Mouse (Mus musculus) small intestine, adult 2 months (tissue): ENCODE measurements at regions not wholly inside any gene's neighbourhood (a gene's known extent, or its start where the extent isn't known, plus 50 kb on each side); places are given as distances from the start of the nearest gene placed in this dataset.

Experiments
- H3K27ac ChIP-seq: fragments of 200-500 bp; 2 replicates; pipeline ENCODE4 v1.5.1; 2012; ENCODE audit warnings: low read depth, low read length, control low read depth, inconsistent platforms; ENCODE audit not compliant: insufficient read depth
- H3K27me3 ChIP-seq: fragments of 200-500 bp; 2 replicates; pipeline ENCODE4 v1.6.1; 2012; ENCODE audit warnings: mild to moderate bottlenecking, moderate library complexity, low read length, inconsistent platforms; ENCODE audit not compliant: control insufficient read depth, insufficient read depth
- H3K36me3 ChIP-seq: fragments of 200-500 bp; 2 replicates; pipeline ENCODE4 v1.6.1; 2012; ENCODE audit warnings: mild to moderate bottlenecking, low read length, control low read depth, inconsistent platforms; ENCODE audit not compliant: control insufficient read depth, insufficient read depth
- H3K4me1 ChIP-seq: fragments of 200-500 bp; 2 replicates; pipeline ENCODE4 v1.6.1; 2012; ENCODE audit warnings: low read length, inconsistent platforms, mixed read lengths; ENCODE audit not compliant: control insufficient read depth, insufficient read depth, insufficient read length
- H3K4me3 ChIP-seq: fragments of 200-500 bp; 2 replicates; pipeline ENCODE4 v1.5.1; 2012; ENCODE audit warnings: low read depth, mild to moderate bottlenecking, control low read depth, inconsistent platforms, low read length, moderate library complexity
- CTCF ChIP-seq: fragments of 200-500 bp; IDR thresholded peaks from 2 replicates; pipeline ENCODE4 v1.5.1; 2012; ENCODE audit warnings: low read depth, mild to moderate bottlenecking, control low read depth, inconsistent platforms, low read length, moderate library complexity, mixed read lengths; ENCODE audit not compliant: insufficient replicate concordance, insufficient read length; ENCODE audit errors: extremely low read depth
- POLR2A ChIP-seq: fragments of 200-500 bp; IDR thresholded peaks from 2 replicates; pipeline ENCODE4 v1.6.1; 2012; ENCODE audit warnings: low read depth, mild to moderate bottlenecking, control low read depth, inconsistent platforms, low read length, moderate library complexity
- WGBS: fragments of 180-500 bp; shearing (Covaris S2); methylation state at CpG from one replicate; pipeline ENCODE4 v1.1.7; 2018; 5-methylcytosine and 5-hydroxymethylcytosine counted together

GRCm38 (mm10) chr11:31746488-31746887, 74.8 kb upstream of the Bod1 start:
- Histone ChIP-seq H3K4me1 (peaks cover 8% of the 10 kb centered on the region; the same call in 1 of the 2 replicates), H3K27me3 (no peaks in the 10 kb centered on the region), H3K4me3 (no peak overlapping the region), H3K36me3 (no peaks in the 10 kb centered on the region), H3K27ac (no peak overlapping the region)
- 34% methylated on average over 6 of the region's 6 CpGs for WGBS
- TF ChIP-seq CTCF (no peak), POLR2A (no peak)

GRCm38 (mm10) chr11:31746939-31747338, 75.3 kb upstream of the Bod1 start:
- WGBS = 51% methylated on average over 8 of the region's 8 CpGs

DNA sequence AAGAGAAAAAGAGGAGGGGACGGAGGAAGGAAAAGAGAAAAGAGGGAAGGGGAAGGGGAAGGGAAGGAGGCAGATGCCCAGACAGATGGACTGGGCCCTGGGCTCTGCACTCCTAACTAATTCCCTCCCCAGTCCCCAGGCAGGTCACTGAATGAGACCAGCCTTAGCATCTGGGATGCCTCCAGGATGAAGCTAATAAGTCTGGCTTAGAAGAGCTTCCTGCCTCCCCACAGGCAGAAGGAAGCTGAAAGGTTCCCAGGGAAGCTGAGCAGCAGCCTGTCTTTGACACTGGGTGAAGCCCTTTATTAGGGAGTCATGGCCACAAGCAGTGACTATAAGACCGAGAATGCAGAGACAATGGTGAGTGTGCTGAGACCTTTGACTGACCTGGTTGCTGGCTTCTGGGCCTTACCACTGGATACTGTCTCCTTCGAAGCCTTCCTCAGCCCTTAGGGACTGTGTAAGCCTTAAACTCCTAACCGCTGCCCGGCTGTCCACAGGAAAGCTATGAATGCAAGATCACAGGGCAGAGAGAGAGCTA, 76.7 kb upstream of the Bod1 start:
- TF ChIP-seq POLR2A (no peak), CTCF (no peak)
- no peak overlapping the region for H3K4me3 ChIP-seq
- 86% methylated on average over 5 of the region's 5 CpGs for WGBS
- no peaks in the 10 kb centered on the region for H3K36me3 ChIP-seq
- H3K4me1 ChIP-seq = peaks cover 11% of the 10 kb centered on the region; the same call in 1 of the 2 replicates
- H3K27me3 ChIP-seq = no peaks in the 10 kb centered on the region
- no peak overlapping the region for H3K27ac ChIP-seq

More at GRCm38 (mm10) chr11:31746939-31747338, 75.3 kb upstream of the Bod1 start:
- H3K4me1 ChIP-seq = peaks cover 11% of the 10 kb centered on the region; the same call in 1 of the 2 replicates
- no peaks in the 10 kb centered on the region for H3K36me3 ChIP-seq
- no peak overlapping the region for H3K27ac ChIP-seq
- no peaks in the 10 kb centered on the region for H3K27me3 ChIP-seq
- no peak overlapping the region for H3K4me3 ChIP-seq
- TF ChIP-seq CTCF (no peak), POLR2A (no peak)

DNA sequence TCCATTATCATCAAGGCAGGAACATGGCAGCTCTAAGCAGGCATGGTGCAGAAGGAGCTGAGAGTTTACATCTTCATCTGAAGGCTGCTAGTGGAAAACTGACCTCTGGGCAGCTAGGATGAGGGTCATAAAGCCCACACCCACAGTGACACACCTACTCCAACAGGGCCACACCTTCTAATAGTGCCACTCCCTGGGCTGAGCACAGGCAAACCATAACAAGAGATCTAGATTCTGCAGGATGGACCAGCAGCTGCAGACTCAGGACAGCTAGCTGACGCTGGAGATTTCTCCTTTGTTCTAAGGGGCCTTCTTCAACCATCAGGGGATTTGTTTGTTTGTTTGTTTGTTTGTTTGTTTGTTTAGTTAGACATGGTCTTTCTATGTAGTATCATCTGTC, 79.6 kb upstream of the Bod1 start:
- 43% methylated on average over 1 of the region's 1 CpGs for WGBS
- Histone ChIP-seq H3K27ac (no peak overlapping the region), H3K4me1 (peaks cover 11% of the 10 kb centered on the region; the same call in 1 of the 2 replicates), H3K36me3 (no peaks in the 10 kb centered on the region), H3K27me3 (no peaks in the 10 kb centered on the region), H3K4me3 (no peak overlapping the region)
- TF ChIP-seq CTCF (no peak), POLR2A (no peak)

DNA sequence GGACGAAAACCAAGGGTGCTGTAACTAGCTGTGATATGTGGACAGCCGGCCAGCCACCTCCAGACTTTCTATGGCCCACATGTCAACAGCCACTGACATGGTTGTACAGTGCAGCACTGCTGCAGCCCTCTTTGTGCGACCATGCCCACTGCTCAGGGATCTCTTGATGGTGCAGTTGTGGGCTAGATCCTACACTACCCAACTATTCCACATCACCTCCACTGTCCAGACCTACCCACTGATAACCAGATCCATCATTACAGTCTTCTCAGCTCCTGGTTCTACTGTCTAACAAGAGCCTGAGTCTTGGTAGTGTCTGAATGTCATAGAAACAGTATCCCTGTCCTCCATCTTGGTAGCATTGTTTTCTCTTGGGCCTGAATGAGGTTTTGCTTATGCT, 81.5 kb upstream of the Bod1 start:
- WGBS = 89% methylated on average over 3 of the region's 3 CpGs
- Histone ChIP-seq H3K4me1 (peaks cover 5% of the 10 kb centered on the region; the same call in 1 of the 2 replicates), H3K36me3 (no peaks in the 10 kb centered on the region), H3K27me3 (no peaks in the 10 kb centered on the region), H3K4me3 (no peak overlapping the region), H3K27ac (no peak overlapping the region)
- TF ChIP-seq POLR2A (no peak), CTCF (no peak)

DNA sequence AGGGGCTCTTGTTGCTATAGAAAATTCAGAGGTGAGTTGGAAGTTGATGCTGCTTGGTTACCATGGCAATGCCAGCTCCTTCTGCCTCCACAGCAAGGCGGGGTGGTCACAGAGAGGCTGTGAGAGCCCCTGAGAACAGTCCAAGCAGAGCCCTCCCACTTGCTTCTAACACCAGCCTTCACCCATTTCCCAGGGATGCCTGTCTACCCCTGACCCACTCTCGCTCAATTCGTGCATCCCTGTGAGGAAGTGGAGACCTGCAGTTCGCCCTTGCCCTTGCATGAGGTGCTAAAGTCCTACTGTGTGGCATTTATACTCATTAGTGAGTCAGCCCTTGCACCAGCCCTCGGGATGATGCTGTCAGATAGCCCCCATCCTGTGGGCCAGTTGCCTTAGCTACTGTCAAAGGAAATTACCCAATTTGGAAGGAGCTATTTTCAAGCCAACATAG, 82.1 kb upstream of the Bod1 start:
- Histone ChIP-seq H3K27me3 (no peaks in the 10 kb centered on the region), H3K36me3 (no peaks in the 10 kb centered on the region), H3K27ac (no peak overlapping the region), H3K4me1 (peaks cover 5% of the 10 kb centered on the region; the same call in 1 of the 2 replicates), H3K4me3 (no peak overlapping the region)
- WGBS = 62% methylated on average over 5 of the region's 5 CpGs
- TF ChIP-seq POLR2A = no peak
- no peak for TF ChIP-seq CTCF

GRCm38 (mm10) chr11:31754416-31754815, 82.7 kb upstream of the Bod1 start:
- no peaks in the 10 kb centered on the region for H3K27me3 ChIP-seq
- no peaks in the 10 kb centered on the region for H3K36me3 ChIP-seq
- 81% methylated on average over 4 of the region's 4 CpGs for WGBS
- H3K4me1 ChIP-seq = peaks cover 5% of the 10 kb centered on the region; the same call in 1 of the 2 replicates
- TF ChIP-seq CTCF = no peak
- no peak for TF ChIP-seq POLR2A
- H3K4me3 ChIP-seq = no peak overlapping the region
- no peak overlapping the region for H3K27ac ChIP-seq

DNA sequence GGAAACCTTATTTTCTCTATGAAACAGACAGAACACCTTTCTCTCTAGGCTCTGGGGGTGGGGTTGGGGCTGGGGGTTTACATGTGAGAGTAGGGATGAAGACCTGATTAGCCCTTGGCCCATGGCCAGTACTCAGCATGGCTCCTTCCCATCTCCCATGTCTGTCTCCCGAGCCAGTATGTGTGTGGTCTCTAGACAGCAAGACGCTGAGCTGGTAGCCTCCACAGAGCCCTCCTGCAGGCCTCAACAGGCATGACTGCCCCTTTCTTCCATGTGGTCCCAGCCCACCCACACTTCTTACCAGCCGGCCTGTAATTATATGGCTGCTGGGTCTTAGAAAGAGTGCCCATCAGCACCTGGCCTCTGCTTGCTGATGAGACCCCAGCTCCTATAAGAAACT, 84.2 kb upstream of the Bod1 start:
- Histone ChIP-seq H3K36me3 (no peaks in the 10 kb centered on the region), H3K27me3 (no peaks in the 10 kb centered on the region), H3K4me1 (peaks cover 5% of the 10 kb centered on the region; the same call in 1 of the 2 replicates), H3K27ac (no peak overlapping the region), H3K4me3 (no peak overlapping the region)
- TF ChIP-seq CTCF = no peak
- WGBS = 87% methylated on average over 3 of the region's 3 CpGs
